Mouse (Mus musculus): ENCODE data around the gene Cep112.

DNA sequence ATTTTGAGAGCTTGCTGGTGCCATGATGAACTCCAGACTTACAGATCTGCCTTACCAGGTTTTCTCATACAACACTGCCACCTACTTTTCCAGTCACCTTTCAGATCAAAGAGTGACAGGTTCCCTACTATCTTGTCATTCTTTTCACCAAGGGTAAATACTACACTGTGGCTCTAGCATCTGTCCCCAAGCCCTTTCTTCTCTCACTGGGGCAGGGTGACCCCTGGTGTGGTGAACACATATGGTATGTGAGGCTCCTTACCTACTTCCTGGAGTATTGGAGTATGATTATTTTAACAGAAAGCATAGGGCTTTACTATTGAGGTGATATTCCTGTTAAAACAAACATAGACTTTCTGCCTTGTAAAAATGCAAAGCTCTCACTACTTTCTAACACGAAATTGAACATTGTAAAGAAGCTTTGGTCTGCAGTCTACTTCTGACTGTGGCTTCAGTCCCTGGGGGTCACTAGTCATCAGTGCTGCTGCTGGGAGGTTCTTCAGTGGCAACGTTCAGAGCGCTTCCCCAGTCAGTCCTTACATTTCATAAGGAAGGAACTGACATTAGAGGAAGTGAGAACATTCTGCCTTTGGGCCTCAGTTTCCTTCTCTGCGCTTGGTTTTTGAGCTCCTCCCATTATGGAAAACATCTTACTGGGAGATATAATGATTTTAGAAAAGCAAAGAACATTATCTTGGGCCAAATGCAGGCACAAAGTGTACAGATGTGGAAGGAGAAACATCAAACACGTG lies 168.4 kb downstream of the Cep112 start:
- TF ChIP-seq GATA1 (IDR thresholded peaks at IDR 0.05; ENCODE audit: low read length) (no peak), TAL1 (IDR thresholded peaks at IDR 0.05; ENCODE audit: low read length) (no peak)

Data from erythroblast, embryonic 14.5 days (primary cell).